8 mouse cellular contexts compared by ENCODE assay signal in genomic region chr15:79368313-79368811, GRCm38 (mm10). TPM values are rescaled to one million over a fixed set of nuclear protein-coding genes. Genes with fewer than 3 reads are reported as not detected.
DNase-seq lines count a peak whose midpoint lies in the region; ATAC-seq lines count a peak whose summit lies in the region.

No protein-coding gene starts in this region.

- no peak overlapping the region for H3K9ac ChIP-seq in hindbrain, embryonic 14.5 days
- H3K9ac ChIP-seq in kidney, embryonic 14.5 days (ENCODE audit: low read depth, low read length) = peak overlapping the region; percentile 23; the same call in 1 of the 2 replicates

- H3K4me1 ChIP-seq in hindbrain, embryonic 10.5 days (replicated peaks) = peaks cover 40% of the 10 kb centered on the region
- H3K4me1 ChIP-seq in hindbrain, embryonic 14.5 days (replicated peaks; ENCODE audit: control insufficient read depth, insufficient read depth, low read length) = no peaks in the 10 kb centered on the region
- peaks cover 29% of the 10 kb centered on the region for H3K4me1 ChIP-seq in kidney, embryonic 14.5 days (ENCODE audit: control insufficient read depth, insufficient read depth, low read length)

- no peak overlapping the region for H3K4me3 ChIP-seq in hindbrain, embryonic 10.5 days
- no peak overlapping the region for H3K4me3 ChIP-seq in hindbrain, embryonic 14.5 days (replicated peaks; ENCODE audit: low read length)
- no peak overlapping the region for H3K4me3 ChIP-seq in kidney, embryonic 14.5 days (ENCODE audit: low read length)

- H3K4me2 ChIP-seq in hindbrain, embryonic 14.5 days (replicated peaks) = no peak overlapping the region
- no peak overlapping the region; the same call in 1 of the 2 replicates for H3K4me2 ChIP-seq in kidney, embryonic 14.5 days (replicated peaks; ENCODE audit: low read depth, low read length)

- no peaks in the 10 kb centered on the region for H3K9me3 ChIP-seq in hindbrain, embryonic 10.5 days
- H3K9me3 ChIP-seq in hindbrain, embryonic 14.5 days (ENCODE audit: control insufficient read depth, low read length) = no peaks in the 10 kb centered on the region
- H3K9me3 ChIP-seq in kidney, embryonic 14.5 days (ENCODE audit: control insufficient read depth, low read length) = no peaks in the 10 kb centered on the region

- peaks cover 86% of the 10 kb centered on the region for H3K36me3 ChIP-seq in hindbrain, embryonic 10.5 days
- peaks cover 84% of the 10 kb centered on the region for H3K36me3 ChIP-seq in hindbrain, embryonic 14.5 days (replicated peaks; ENCODE audit: control insufficient read depth, insufficient read depth)
- peaks cover 43% of the 10 kb centered on the region for H3K36me3 ChIP-seq in kidney, embryonic 14.5 days (ENCODE audit: control insufficient read depth, insufficient read depth, low read length)

- H3K27ac ChIP-seq in hindbrain, embryonic 10.5 days = peak overlapping the region; percentile 57
- no peak overlapping the region for H3K27ac ChIP-seq in hindbrain, embryonic 14.5 days
- H3K27ac ChIP-seq in kidney, embryonic 14.5 days (ENCODE audit: low read depth, low read length) = peak overlapping the region; percentile 76

- DNase-seq in hindbrain, embryonic 10.5 days (ENCODE audit: low spot score) = no peak
- DNase-seq in hindbrain, embryonic 14.5 days (ENCODE audit: low spot score) = no peak
- peak; percentile 85 to 86 for DNase-seq in heart, adult 9 months (ENCODE audit: low spot score in 2 of 2)
- peak; percentile 94 for DNase-seq in lung, postnatal 10 days
- DNase-seq in layer of hippocampus, adult 9-10 months (ENCODE audit: low spot score) = no peak
- DNase-seq in embryo, embryonic 10 days (ENCODE audit: low spot score) = no peak
- DNase-seq in cerebellum, adult 11 months = no peak

- 68% methylated on average over 14 of the region's 14 CpGs for WGBS in hindbrain, embryonic 10.5 days
- WGBS in hindbrain, embryonic 14.5 days = 73% methylated on average over 14 of the region's 14 CpGs
- 26% methylated on average over 14 of the region's 14 CpGs for WGBS in kidney, embryonic 14.5 days

- H3K27me3 ChIP-seq in hindbrain, embryonic 10.5 days (ENCODE audit: insufficient read depth, poor library complexity, severe bottlenecking) = no peaks in the 10 kb centered on the region
- no peaks in the 10 kb centered on the region for H3K27me3 ChIP-seq in hindbrain, embryonic 14.5 days (ENCODE audit: control insufficient read depth, insufficient read depth, low read length)
- no peaks in the 10 kb centered on the region for H3K27me3 ChIP-seq in kidney, embryonic 14.5 days (ENCODE audit: control insufficient read depth, insufficient read depth, low read length)

- no peak for ATAC-seq in hindbrain, embryonic 14.5 days (ENCODE audit: low FRiP score)
- ATAC-seq in kidney, embryonic 14.5 days (ENCODE audit: low FRiP score, low TSS enrichment) = peak; percentile 82

RNA-seq across cellular contexts. Expression of gene Maff, which starts 21.9 kb away (rescaled TPM):
- polyA plus RNA-seq in hindbrain, embryonic 10.5 days (2016; fragmentation: Nextera tagmentation; extraction: Ambion mirVana) = 0.97 and 1.1 TPM in 2 replicates
- 1.1 TPM in 2 replicates for polyA plus RNA-seq in hindbrain, embryonic 14.5 days (2014; fragmentation: Nextera tagmentation; extraction: Ambion mirVana)
- 3.4 and 3.6 TPM in 2 replicates for polyA plus RNA-seq in kidney, embryonic 14.5 days (2014; fragmentation: Nextera tagmentation; extraction: Ambion mirVana)

RNA-seq across cellular contexts. Expression of gene Tmem184b, which starts 35.0 kb away (rescaled TPM):
- 54.8 and 56.2 TPM in 2 replicates for polyA plus RNA-seq in hindbrain, embryonic 10.5 days (2016; fragmentation: Nextera tagmentation; extraction: Ambion mirVana)
- polyA plus RNA-seq in hindbrain, embryonic 14.5 days (2014; fragmentation: Nextera tagmentation; extraction: Ambion mirVana) = 39.9 and 40.0 TPM in 2 replicates
- polyA plus RNA-seq in kidney, embryonic 14.5 days (2014; fragmentation: Nextera tagmentation; extraction: Ambion mirVana) = 45.8 and 63.1 TPM in 2 replicates

RNA-seq across cellular contexts. Expression of gene Pla2g6, which starts 40.2 kb away (rescaled TPM):
- 24.2 and 25.3 TPM in 2 replicates for polyA plus RNA-seq in hindbrain, embryonic 10.5 days (2016; fragmentation: Nextera tagmentation; extraction: Ambion mirVana)
- 21.2 and 22.9 TPM in 2 replicates for polyA plus RNA-seq in hindbrain, embryonic 14.5 days (2014; fragmentation: Nextera tagmentation; extraction: Ambion mirVana)
- polyA plus RNA-seq in kidney, embryonic 14.5 days (2014; fragmentation: Nextera tagmentation; extraction: Ambion mirVana) = 10.9 and 17.0 TPM in 2 replicates

Comparison
In these comparisons a context has a peak if more than half of its experiments do, and no peak if none do; other contexts are left out.
1. DNase-seq: peak in heart, adult 9 months (2 of 2) and lung, postnatal 10 days (single experiment); none in hindbrain, embryonic 10.5 days (single experiment), hindbrain, embryonic 14.5 days (single experiment), layer of hippocampus, adult 9-10 months (single experiment), embryo, embryonic 10 days (single experiment) and cerebellum, adult 11 months (single experiment).